Mouse (Mus musculus) layer of hippocampus, postnatal 10 days (tissue): ENCODE results near the gene Aqp9. TPM values are rescaled to one million over a fixed set of nuclear protein-coding genes. Genes with fewer than 3 reads are reported as not detected.
"Not testable (repeated sequence)": the region's sequence is repeated elsewhere in the genome, so short reads cannot be mapped to it uniquely, and the experiment has no call there.

Source experiments
- DNase-seq, 2 experiments: peaks; one replicate each; pipeline ENCODE4 v3.0.0; 2021; ENCODE audit warnings: low spot score in 2 of 2
- total RNA-seq, 2 experiments: library from RNA; stranded (reverse); gene quantifications; 2 replicates each; pipeline ENCODE4 v1.2.3; 2021

Aqp9 gene
- total RNA-seq, 2 experiments from 2014 or later: 2.4 to 3.7 TPM

GRCm38 (mm10) chr9:71140205-71140604 is 28.3 kb downstream of the Aqp9 start:
- no peak for DNase-seq

DNA sequence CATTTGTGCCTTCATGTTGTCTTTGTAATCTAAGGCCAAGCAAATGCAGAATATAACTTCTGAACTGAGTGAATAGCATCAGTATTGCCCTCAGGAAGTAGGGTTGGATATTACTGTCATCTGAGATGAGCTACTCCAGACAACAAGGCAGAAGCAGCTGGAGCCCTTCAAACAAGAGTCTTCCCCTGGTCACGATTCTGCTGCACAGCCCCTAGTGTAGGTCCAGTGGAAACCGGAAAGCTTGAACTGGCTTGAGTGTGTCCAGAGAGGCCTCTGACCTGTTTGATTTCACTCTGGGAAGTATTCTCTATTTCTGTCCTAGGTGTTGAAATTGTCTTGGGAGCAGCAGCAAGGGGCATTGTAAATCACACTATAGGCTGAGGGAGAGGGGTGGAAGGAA is 29.5 kb downstream of the Aqp9 start:
- DNase-seq: no peak

DNA sequence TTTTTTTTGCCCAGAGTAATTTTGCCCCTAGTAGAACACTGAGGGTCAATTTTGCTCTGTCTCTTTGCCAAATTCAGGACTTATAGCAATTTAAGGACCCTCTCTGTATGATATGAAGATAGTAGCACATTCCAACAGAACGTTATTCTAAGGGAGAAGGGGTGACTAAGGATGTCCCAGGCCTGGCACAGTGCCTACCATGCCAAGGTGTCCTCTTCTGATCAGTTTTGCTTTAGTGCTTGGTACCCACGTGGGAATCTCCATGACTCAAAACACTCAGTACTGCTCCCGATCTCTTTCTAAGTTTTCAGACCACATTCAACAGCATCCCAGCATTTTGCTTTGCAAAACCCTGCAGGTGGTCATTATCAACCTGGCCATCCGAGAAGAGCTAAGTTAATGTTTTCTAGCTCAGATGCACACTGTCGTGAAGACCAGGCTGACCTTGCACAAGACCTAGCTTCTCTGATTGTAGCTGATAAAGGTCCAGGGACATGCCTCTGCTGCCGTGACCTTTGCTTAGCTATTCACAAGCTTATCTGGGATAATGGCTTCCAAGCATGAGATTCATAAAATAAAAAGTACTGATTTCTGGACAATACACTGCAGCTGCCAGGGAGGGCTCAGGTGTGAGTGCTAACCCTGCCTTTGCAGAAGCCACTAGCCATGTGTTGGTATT is 31.1 kb downstream of the Aqp9 start:
- no peak for DNase-seq

DNA sequence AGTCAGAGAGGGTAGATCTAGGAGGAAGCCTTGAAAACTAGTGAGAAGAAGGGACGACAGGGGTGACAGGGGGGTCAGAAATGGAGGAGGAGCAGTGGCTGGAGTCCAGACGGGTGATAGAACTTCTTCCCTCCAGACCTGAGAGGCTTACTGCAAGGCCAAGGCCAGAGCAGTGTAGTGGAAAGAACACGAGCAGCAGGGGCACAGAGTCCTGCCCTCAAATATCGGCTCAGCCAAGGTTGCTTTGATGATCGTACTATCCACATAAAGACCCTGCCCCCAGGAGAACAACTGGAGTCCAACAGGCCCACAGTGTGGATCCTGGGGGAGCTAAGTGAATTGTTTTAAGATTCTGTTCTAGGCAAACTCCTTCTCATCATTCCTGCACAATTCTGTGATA is 33.4 kb downstream of the Aqp9 start:
- DNase-seq: no peak

DNA sequence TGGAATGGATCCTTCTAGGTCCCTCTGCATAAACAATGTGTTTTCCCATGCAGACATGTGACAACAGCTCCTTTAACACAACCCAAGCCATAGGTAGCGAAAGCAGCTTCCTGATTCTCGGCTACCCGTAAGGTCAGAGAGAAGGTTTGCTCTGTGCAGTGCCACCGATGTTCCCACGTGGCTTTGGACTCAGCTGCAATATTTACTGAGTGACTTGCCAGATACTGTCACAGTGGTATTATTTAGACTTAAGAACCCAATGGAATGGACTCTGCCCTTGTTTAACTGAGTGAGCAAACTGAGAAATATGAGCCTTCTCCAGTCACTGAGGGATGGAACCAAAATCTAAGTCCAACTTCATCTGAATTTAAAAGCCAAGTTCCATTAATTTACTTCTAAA is 35.3 kb downstream of the Aqp9 start:
- no peak for DNase-seq

DNA sequence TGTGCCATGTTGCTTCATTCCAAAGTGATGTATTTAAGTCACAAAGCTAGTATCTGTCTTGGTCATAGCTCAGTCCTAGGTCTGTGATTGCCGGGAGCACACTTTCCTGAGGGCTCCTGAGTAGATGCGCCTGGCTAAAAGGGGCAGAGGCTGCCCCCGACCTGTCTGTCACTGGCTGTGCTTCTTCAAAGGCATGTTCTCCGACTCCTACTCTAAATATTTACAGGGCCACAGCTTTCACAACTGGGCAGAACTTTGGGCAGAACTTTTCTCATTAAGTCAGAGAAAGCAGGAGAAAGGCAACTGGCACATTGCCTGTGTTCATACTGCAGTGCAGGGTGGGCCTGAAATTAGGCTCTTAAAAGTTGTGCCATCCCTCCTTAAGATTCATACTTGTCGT is 36.7 kb downstream of the Aqp9 start:
- no peak for DNase-seq

GRCm38 (mm10) chr9:71128911-71129310 is 39.6 kb downstream of the Aqp9 start:
- peak; percentile 69 to 75 for DNase-seq

DNA sequence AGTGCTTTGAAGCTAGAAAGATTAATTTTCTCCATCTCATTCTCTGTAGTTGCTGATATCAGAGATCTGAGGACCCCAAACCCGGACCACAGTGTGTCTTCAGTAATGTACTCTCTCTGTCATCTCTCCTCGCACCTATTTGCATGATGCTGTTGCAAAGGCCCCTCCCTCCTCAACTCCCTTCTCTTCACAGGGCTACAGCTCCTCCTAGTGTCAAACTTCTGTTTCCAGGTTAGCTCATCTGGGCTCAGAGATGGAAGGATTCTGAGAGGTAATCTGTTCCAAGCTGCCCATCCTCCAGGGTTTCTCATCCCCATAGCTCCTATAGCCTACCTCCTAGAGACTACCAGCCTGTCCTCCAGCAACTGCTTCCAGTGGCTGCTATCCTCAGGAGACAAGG is 42.3 kb downstream of the Aqp9 start:
- peak; percentile 26 to 31 for DNase-seq

DNA sequence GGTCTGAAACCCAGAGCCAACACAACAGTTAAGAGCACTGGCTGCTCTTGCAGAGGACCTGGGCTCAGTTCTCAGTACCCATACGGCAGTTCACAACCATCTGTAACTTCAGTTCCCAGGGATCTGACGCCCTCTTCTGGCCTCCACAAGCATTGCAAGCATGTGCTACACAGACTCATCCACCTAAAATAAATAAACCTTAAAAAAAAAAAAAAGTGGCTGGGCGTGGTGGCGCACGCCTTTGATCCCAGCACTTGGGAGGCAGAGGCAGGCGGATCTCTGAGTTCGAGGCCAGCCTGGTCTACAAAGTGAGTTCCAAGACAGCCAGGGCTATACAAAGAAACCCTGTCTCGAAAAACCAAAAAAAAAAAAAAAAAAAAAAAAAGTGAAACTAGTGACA is 45.4 kb downstream of the Aqp9 start:
- not testable (repeated sequence) for DNase-seq

- no peak for DNase-seq
These were observed 47.6 kb downstream of the Aqp9 start for GRCm38 (mm10) chr9:71120924-71121323.

DNA sequence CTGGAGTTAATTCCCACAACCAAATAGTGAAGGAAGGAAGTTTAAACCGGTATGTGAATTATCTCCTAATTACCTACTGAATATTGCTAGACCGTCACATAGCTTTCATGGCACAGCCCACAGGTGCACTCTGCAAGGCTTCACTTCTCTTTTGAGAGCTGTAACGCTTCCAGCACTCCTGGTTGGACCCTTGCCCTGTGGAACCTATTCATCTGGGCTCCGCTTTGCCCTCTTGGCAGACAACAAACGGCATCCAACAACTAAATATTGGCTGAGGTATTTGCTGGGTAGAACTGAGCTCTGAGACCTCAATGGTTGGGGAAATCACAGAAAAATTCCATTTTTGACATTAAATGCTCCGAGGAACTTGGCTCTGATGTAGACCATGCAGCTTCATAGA is 55.3 kb downstream of the Aqp9 start:
- DNase-seq: no peak

GRCm38 (mm10) chr9:71103521-71103920 is 65.0 kb downstream of the Aqp9 start:
- DNase-seq: no peak

DNA sequence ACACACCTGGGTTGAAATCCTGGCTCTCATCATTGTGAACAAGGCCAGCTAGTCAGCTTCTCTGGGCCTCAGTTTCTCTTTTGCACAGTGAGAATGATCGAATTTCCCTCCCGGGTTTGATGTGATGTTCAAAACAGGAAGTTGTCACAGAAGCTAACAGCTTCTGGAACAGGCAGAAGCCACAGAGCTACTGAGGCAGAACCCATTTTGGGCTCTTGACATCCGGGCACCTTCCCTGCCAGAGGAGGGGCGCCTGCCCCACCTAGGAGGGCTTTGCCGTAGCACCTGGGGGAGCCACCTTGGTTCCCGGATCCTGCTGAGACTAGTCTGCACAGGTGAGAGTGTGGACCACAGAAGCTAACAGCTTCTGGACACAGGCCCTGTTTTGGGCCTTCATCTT is 74.4 kb downstream of the Aqp9 start:
- no peak for DNase-seq

DNA sequence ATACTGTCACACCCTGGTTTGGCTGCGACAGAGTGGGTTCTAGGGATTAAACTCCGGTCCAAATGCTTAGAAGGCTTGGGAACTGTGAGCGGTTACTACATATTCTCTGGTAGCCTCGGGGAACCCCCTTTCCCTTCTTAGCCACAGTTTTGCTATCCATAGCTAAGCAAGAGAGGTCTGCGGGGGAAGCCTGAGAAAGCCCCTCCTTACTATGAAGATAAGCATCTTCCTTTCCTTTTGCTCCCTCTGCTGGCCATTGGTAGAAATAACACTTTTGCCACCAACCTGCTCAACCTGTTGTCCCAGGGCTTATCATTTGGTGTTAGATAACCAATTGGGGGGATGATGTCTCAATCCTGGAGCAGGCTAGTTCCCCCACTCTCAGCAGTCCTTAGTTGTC is 76.4 kb downstream of the Aqp9 start:
- peak; percentile 54 to 67 for DNase-seq

DNA sequence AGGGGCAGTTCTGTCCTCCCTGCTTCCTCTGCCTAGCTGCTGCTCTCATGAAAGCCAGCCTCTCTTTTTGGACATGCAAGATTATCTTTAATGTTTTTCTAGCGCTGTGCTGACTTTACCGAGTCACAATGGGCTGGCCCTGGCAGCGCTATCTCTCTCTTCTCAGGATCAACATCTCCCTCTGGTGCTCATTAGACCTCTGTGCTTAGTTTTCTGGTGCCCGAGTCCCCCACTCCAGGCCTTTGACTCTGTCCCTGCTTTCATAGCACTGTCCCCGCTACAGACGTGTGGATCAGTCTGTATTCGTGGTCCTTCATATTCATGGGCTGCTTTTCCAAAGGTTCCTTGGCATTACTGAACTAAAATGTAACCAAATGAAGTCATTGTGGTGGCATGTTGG is 89.3 kb downstream of the Aqp9 start:
- DNase-seq: peak in 1 of 2 experiments; percentile 8

GRCm38 (mm10) chr9:71077251-71077825 is 91.1 kb downstream of the Aqp9 start:
- DNase-seq: peak in 1 of 2 experiments; percentile 10

- DNase-seq: peak in 1 of 2 experiments; percentile 22
These were observed 92.3 kb downstream of the Aqp9 start for GRCm38 (mm10) chr9:71076201-71076648.

DNA sequence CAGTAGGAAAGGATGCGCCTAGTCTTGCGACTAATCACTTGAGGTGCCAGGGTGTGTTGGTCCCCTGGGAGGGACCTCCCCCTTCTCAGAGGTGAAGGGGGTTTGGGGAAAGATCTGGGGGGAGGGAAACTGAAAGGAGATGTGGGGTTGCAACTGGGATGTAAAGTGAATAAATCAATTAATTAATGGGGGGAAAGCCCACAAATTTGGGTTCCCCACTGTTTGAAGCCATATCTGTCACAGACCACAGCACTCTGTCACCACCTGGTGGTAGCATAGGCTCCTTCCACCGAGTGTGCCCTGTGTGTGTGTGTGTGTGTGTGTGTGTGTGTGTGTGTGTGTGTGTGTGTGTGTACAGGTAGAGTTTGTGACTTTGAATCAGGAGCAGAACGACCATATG is 94.7 kb downstream of the Aqp9 start:
- DNase-seq: peak; percentile 64 to 66

DNA sequence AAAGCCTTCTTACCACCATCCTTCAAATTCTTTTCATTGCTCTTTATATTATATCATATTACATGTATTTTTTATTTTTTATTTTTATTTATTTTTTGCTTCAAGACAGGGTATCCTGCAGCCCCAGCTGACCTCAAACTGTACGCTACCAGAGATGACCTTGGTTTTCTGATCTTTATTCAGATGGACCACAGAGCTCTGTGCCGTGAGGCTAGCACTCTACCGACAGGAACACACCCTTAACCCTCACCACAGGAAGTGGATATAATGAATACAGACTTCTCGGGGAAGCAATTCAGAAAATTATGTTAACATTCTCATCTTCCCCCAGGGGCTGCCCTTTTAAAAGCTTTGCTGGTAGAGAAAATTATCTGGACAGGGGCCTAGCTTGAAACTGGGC is 95.4 kb downstream of the Aqp9 start:
- peak in 1 of 2 experiments; percentile 3 for DNase-seq

GRCm38 (mm10) chr9:71072502-71072901 is 96.0 kb downstream of the Aqp9 start:
- peak in 1 of 2 experiments; percentile 8 for DNase-seq

GRCm38 (mm10) chr9:71071581-71072330 is 96.7 kb downstream of the Aqp9 start:
- DNase-seq: peak in 1 of 2 experiments; percentile 11

DNA sequence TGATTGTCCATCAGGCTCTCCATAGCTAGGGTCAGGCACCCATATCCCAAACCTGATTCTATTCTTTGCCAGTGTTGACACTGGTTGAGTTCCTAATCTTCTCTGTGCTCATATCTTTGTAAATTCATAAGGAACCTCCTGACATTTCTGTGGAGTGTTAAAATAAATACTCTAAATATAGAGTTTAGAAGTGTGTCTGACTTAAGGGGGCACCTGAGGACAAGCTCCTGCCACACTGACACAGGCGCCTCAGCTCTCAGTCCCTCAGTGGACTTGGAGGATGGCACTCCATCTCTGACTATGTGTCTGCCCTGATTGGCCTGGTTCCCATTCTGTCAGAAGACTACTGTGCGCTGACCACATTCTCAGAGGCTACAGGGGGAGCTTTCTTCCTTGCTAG is 97.9 kb downstream of the Aqp9 start:
- no peak for DNase-seq
